Mouse (Mus musculus): ENCODE results near the gene Pja2.

DNA sequence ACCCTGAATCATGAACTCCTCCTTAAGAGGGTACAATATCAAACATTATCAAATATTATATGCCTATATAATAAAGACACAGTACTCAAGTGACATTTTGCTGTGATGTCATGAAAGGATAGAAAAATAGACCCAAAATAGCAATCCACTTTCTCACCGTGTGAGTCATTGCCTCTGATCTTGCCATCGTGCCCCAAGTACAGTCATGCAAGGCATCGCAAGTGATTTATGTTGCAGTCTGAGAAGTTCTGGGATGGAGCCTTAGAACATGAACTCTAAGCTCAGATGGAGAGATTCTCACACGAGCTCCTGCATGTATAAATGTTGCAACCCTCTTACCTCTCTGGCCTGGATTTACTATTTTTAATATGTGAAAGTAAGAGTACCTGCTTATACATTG lies 2.2 kb upstream of the Pja2 start:
- TF ChIP-seq CTCF (IDR thresholded peaks at IDR 0.05; ENCODE audit: low read depth): no peak
- TF ChIP-seq EP300 (IDR thresholded peaks at IDR 0.05; ENCODE audit: low read depth): no peak
